Mouse (Mus musculus): ENCODE results near the gene Tex50. TPM values are rescaled to one million over a fixed set of nuclear protein-coding genes. Genes with fewer than 3 reads are reported as not detected.
"Not testable (repeated sequence)": the region's sequence is repeated elsewhere in the genome, so short reads cannot be mapped to it uniquely, and the experiment has no call there.

Gene Tex50
- polyA plus RNA-seq, 1 experiment from 2014 or later: 0.58 TPM

DNA sequence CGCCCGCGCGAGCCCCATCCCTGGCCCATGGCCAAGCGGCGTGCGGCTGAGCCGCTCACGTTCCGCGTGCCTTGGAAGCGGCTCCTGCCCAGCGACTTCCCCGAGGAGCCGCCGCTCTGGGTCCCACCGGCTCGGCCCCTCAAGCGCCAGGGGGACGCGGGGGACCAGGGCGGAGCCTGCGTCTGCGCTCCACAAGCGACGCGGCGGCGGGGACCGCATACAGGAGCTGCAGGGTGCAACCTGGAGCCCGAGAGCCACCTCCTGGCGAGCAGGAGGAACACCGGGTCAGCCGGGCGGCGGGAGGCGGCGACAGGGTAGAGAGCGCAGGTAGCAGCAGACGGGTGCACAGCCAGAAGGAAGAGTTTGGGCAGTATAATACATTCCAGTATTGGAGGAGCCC, 11.5 kb upstream of the Tex50 start:
- Histone ChIP-seq H3K36me3 (ENCODE audit: control insufficient read depth, insufficient read depth, low read length) (no peaks in the 10 kb centered on the region), H3K27ac (ENCODE audit: low read depth, low read length) (no peak overlapping the region)
- WGBS: 1% methylated on average over 40 of the region's 40 CpGs

DNA sequence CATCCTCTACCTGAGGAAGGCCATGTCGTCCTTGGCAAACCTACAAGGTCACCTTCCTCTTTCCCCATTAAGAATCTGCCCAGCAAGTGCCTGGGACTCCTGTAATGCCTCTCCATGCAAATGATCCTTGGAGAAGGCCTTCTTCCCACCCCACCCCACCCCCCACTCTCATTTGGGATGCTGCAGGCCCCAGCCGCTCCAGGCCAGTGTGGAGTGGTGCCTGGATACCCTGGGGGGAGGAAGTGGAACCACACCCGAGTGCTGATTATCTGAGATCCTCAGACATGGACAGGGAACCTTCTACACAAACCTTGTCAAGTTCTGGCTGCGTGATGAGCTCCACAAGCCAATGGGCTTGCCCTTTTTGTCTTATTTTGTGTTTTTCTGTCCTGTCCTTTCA, 1.2 kb upstream of the Tex50 start:
- Histone ChIP-seq H3K4me1 (ENCODE audit: control insufficient read depth, insufficient read depth, low read length) (no peaks in the 10 kb centered on the region), H3K27ac (ENCODE audit: low read depth, low read length) (no peak overlapping the region), H3K9me3 (ENCODE audit: control insufficient read depth, low read length) (no peaks in the 10 kb centered on the region), H3K4me2 (ENCODE audit: low read depth, low read length) (no peak overlapping the region), H3K27me3 (ENCODE audit: control insufficient read depth, insufficient read depth, low read length) (no peaks in the 10 kb centered on the region), H3K9ac (replicated peaks; ENCODE audit: low read depth, low read length) (no peak overlapping the region), H3K4me3 (ENCODE audit: low read depth, low read length) (no peak overlapping the region), H3K36me3 (ENCODE audit: control insufficient read depth, insufficient read depth, low read length) (no peaks in the 10 kb centered on the region)
- WGBS: 66% methylated on average over 4 of the region's 4 CpGs
- ATAC-seq (ENCODE audit: low read depth): no peak

More for the DNA sequence above, 11.5 kb upstream of the Tex50 start:
- ATAC-seq (ENCODE audit: low read depth): peak; percentile 95
- Histone ChIP-seq H3K4me3 (ENCODE audit: low read depth, low read length) (peak overlapping the region; percentile 37), H3K4me2 (ENCODE audit: low read depth, low read length) (peak overlapping the region; percentile 68), H3K9ac (replicated peaks; ENCODE audit: low read depth, low read length) (peak overlapping the region; percentile 52), H3K27me3 (ENCODE audit: control insufficient read depth, insufficient read depth, low read length) (no peaks in the 10 kb centered on the region), H3K4me1 (ENCODE audit: control insufficient read depth, insufficient read depth, low read length) (no peaks in the 10 kb centered on the region), H3K9me3 (ENCODE audit: control insufficient read depth, low read length) (no peaks in the 10 kb centered on the region)

DNA sequence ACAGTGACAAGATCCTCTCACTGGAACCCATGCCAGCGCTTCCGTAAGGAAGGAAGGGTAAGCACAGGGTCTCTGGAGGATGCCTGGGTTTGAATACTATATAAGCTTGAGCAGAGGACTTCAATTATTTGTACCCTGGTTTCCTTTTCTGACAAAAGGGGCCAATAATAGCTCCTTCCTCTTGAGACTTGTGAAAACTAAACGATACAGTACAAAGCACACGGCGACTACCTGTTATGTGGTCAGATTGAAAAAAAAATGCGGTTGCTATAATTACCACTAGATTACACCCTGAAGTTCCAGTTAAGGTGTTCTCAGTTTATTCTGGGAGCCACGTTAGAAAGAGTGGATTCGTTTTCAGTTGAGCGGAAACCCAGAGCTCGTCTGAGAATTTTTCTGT, 2.6 kb downstream of the Tex50 start:
- H3K9me3 ChIP-seq (ENCODE audit: control insufficient read depth, low read length): no peaks in the 10 kb centered on the region
- no peak overlapping the region for H3K4me2 ChIP-seq (ENCODE audit: low read depth, low read length)
- no peak for ATAC-seq (ENCODE audit: low read depth)
- no peak overlapping the region for H3K4me3 ChIP-seq (ENCODE audit: low read depth, low read length)
- no peaks in the 10 kb centered on the region for H3K36me3 ChIP-seq (ENCODE audit: control insufficient read depth, insufficient read depth, low read length)
- WGBS: 88% methylated on average over 10 of the region's 10 CpGs
- no peaks in the 10 kb centered on the region for H3K27me3 ChIP-seq (ENCODE audit: control insufficient read depth, insufficient read depth, low read length)
- H3K4me1 ChIP-seq (ENCODE audit: control insufficient read depth, insufficient read depth, low read length): no peaks in the 10 kb centered on the region
- H3K9ac ChIP-seq (replicated peaks; ENCODE audit: low read depth, low read length): no peak overlapping the region
- no peak overlapping the region for H3K27ac ChIP-seq (ENCODE audit: low read depth, low read length)

DNA sequence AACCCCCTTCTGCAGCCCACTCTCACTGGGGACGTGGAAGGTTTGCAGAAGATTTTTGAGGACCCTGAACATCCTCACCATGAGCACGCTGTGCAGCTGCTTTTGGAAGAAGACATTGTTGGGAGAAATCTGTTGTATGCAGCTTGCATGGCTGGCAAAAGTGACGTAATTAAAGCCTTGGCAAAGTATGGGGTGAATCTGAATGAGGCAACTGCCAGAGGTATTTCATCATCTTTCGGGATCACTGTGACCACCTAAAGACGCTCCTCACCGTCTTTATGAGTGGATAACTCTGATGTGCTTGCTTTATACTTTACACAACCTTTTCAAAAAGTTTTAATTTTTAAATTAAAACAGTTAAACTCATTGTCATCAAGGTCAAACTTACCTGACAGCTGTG, 8.0 kb downstream of the Tex50 start:
- H3K4me2 ChIP-seq (ENCODE audit: low read depth, low read length): no peak overlapping the region
- 74% methylated on average over 6 of the region's 6 CpGs for WGBS
- no peaks in the 10 kb centered on the region for H3K9me3 ChIP-seq (ENCODE audit: control insufficient read depth, low read length)
- H3K27ac ChIP-seq (ENCODE audit: low read depth, low read length): no peak overlapping the region
- no peaks in the 10 kb centered on the region for H3K4me1 ChIP-seq (ENCODE audit: control insufficient read depth, insufficient read depth, low read length)
- H3K36me3 ChIP-seq (ENCODE audit: control insufficient read depth, insufficient read depth, low read length): no peaks in the 10 kb centered on the region
- H3K9ac ChIP-seq (replicated peaks; ENCODE audit: low read depth, low read length): no peak overlapping the region
- ATAC-seq (ENCODE audit: low read depth): no peak
- no peak overlapping the region for H3K4me3 ChIP-seq (ENCODE audit: low read depth, low read length)
- no peaks in the 10 kb centered on the region for H3K27me3 ChIP-seq (ENCODE audit: control insufficient read depth, insufficient read depth, low read length)

DNA sequence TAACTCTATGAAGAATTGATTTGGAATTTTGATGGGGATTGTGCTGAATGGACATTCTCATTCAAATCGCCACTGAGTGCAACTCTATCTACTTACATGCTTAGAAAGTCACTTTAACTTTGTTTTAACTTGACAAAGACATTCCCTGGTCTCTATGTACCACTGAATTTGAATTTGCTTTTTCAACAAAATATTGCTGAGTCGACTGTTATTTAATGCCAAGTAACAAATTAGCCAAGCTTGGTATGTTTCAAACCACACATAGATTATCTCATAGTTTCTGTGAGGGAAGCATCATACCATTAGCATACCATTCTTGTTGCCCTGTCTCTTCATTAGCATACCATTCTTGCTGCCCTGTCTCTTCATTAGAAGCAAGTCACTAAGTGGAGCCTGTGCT, 11.2 kb downstream of the Tex50 start:
- 84% methylated on average over 2 of the region's 2 CpGs for WGBS
- ATAC-seq (ENCODE audit: low read depth): no peak
- H3K4me3 ChIP-seq (ENCODE audit: low read depth, low read length): no peak overlapping the region
- no peak overlapping the region for H3K9ac ChIP-seq (replicated peaks; ENCODE audit: low read depth, low read length)
- no peaks in the 10 kb centered on the region for H3K4me1 ChIP-seq (ENCODE audit: control insufficient read depth, insufficient read depth, low read length)
- H3K9me3 ChIP-seq (ENCODE audit: control insufficient read depth, low read length): no peaks in the 10 kb centered on the region
- no peak overlapping the region for H3K4me2 ChIP-seq (ENCODE audit: low read depth, low read length)
- no peak overlapping the region for H3K27ac ChIP-seq (ENCODE audit: low read depth, low read length)
- no peaks in the 10 kb centered on the region for H3K27me3 ChIP-seq (ENCODE audit: control insufficient read depth, insufficient read depth, low read length)
- H3K36me3 ChIP-seq (ENCODE audit: control insufficient read depth, insufficient read depth, low read length): no peaks in the 10 kb centered on the region

DNA sequence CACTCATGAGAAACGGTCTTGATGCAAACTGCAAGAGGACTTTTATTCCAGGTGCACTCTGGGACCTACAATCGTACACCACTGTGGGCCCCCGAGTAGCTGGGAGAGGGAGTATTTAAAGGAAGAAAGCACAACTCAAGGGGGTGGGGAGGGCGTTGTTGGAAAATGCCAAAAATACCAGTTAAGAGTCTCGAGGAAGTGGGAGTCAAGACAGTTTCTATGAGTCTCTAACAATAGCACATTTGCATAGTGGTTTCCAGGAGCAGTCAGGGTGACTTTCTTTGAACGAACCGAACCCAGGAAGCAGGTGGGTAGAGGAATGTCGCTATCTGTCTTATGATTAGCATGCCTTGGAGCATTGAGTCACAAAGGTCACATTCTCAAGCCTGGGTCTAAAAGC, 13.5 kb downstream of the Tex50 start:
- H3K4me2 ChIP-seq (ENCODE audit: low read depth, low read length); H3K36me3 ChIP-seq (ENCODE audit: control insufficient read depth, insufficient read depth, low read length); ATAC-seq (ENCODE audit: low read depth); H3K9me3 ChIP-seq (ENCODE audit: control insufficient read depth, low read length); H3K27ac ChIP-seq (ENCODE audit: low read depth, low read length); H3K27me3 ChIP-seq (ENCODE audit: control insufficient read depth, insufficient read depth, low read length); H3K4me3 ChIP-seq (ENCODE audit: low read depth, low read length); H3K4me1 ChIP-seq (ENCODE audit: control insufficient read depth, insufficient read depth, low read length); H3K9ac ChIP-seq (replicated peaks; ENCODE audit: low read depth, low read length): not testable (repeated sequence)
- 83% methylated on average over 8 of the region's 8 CpGs for WGBS

DNA sequence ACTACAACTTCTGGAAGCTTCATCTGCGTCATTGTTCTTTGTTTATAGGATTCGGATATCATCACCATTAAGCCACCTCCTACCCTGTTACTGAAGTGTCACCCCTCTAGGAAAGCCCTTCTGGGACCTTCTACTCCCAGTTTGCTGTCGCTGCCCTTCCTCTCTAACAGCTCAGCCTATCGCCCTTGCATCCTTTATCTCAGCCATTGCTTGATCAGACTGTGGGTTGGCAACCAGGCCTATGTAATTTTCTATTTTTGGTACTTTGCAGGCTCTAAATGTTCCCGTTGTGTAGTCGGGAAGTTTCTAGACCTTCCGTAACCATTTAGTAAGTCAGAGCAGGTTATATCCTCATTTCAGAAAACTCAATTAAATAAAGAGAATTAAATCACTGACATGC, 15.9 kb downstream of the Tex50 start:
- WGBS: 91% methylated on average over 7 of the region's 7 CpGs
- Histone ChIP-seq H3K27me3 (ENCODE audit: control insufficient read depth, insufficient read depth, low read length) (no peaks in the 10 kb centered on the region), H3K4me3 (ENCODE audit: low read depth, low read length) (peak overlapping the region; percentile 31; the same call in 1 of the 2 replicates), H3K36me3 (ENCODE audit: control insufficient read depth, insufficient read depth, low read length) (no peaks in the 10 kb centered on the region), H3K4me2 (ENCODE audit: low read depth, low read length) (peak overlapping the region; percentile 52), H3K9ac (replicated peaks; ENCODE audit: low read depth, low read length) (no peak overlapping the region), H3K4me1 (ENCODE audit: control insufficient read depth, insufficient read depth, low read length) (no peaks in the 10 kb centered on the region), H3K9me3 (ENCODE audit: control insufficient read depth, low read length) (no peaks in the 10 kb centered on the region), H3K27ac (ENCODE audit: low read depth, low read length) (no peak overlapping the region)
- no peak for ATAC-seq (ENCODE audit: low read depth)

DNA sequence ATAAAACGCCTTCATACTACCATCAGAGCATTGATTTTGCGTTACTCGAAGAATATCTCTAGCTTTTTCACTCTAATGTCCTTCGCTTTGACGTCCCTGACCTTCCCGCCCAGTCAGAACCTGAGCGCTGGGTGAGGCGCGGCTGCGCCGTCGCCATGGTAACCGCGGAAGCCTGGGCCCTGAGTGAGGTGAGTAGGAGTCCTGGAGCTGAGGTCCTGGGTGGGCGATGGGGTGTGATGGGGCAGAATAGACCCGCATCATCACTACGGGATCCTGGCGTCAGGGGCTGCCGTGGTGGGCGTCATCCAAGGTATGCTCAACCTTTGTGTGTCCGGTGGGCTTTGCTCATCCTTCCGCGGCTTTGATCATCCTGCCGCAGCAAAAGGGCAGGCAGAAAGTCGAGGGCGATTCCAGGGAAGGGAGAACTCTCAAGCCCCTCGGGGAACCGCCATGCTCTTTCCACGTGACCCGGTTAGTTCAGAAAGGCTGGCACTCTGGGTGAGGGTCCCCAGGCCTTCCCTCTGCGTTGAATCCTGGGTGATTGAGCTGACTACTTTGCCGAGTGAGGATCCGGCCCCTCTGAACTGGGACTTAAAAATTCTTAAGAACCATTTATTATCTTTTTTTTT, 16.5 kb downstream of the Tex50 start, which contains the start of gene Ankrd45:
Ankrd45 (plus strand) TSS at position 161 of the 629 bp plus-strand sequence.
- WGBS: 6% methylated on average over 33 of the region's 33 CpGs
- peak within 1 kb of the TSS; percentile 31 for H3K4me3 ChIP-seq (ENCODE audit: low read depth, low read length)
- peak within 1 kb of the TSS; percentile 41 for H3K9ac ChIP-seq (replicated peaks; ENCODE audit: low read depth, low read length)
- no peak within 1 kb of the TSS for H3K27ac ChIP-seq (ENCODE audit: low read depth, low read length)
- H3K4me1 ChIP-seq (ENCODE audit: control insufficient read depth, insufficient read depth, low read length): no peaks in the 10 kb centered on the region
- H3K4me2 ChIP-seq (ENCODE audit: low read depth, low read length): peak within 1 kb of the TSS; percentile 52
- H3K9me3 ChIP-seq (ENCODE audit: control insufficient read depth, low read length): no peaks in the 10 kb centered on the region
- ATAC-seq (ENCODE audit: low read depth): peak; percentile 97
- no peaks in the 10 kb centered on the region for H3K36me3 ChIP-seq (ENCODE audit: control insufficient read depth, insufficient read depth, low read length)
- no peaks in the 10 kb centered on the region for H3K27me3 ChIP-seq (ENCODE audit: control insufficient read depth, insufficient read depth, low read length)

DNA sequence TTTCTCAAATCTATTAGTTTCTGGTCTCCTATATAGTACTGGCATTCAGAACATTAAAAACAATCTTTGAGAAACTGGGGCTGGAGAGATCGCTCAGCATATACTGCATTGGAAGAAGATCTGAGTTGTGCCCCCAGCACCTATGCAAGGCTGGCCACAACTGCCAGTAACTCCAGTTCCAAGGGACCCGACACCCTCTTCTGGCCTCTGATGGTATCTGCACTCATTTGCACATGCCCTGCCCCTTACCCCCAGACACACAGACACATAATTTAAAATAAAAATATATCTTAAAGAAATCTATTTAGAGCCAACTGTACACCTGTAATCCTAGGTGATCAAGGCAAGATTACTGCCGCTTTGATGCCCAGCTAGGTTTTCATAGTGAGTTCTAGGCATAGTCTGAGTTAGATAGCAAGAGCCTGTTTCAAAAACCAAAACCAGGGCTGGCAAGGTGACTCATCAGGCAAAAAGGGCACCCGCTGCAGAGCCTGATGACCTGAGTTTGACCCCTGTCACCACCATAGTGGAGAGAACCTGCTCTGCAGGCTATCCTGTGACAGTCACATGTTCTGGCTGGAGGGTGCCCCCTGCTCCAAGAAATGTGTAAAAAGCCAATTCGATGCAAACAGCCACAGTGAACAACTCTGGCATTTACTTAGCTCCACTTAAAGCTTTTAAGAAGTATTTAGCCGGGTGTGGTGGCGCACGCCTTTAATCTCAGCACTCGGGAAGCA, 18.9 kb downstream of the Tex50 start:
- no peak overlapping the region for H3K27ac ChIP-seq (ENCODE audit: low read depth, low read length)
- H3K36me3 ChIP-seq (ENCODE audit: control insufficient read depth, insufficient read depth, low read length): no peaks in the 10 kb centered on the region
- no peak overlapping the region for H3K4me2 ChIP-seq (ENCODE audit: low read depth, low read length)
- no peak overlapping the region for H3K9ac ChIP-seq (replicated peaks; ENCODE audit: low read depth, low read length)
- H3K27me3 ChIP-seq (ENCODE audit: control insufficient read depth, insufficient read depth, low read length): no peaks in the 10 kb centered on the region
- no peaks in the 10 kb centered on the region for H3K4me1 ChIP-seq (ENCODE audit: control insufficient read depth, insufficient read depth, low read length)
- no peak for ATAC-seq (ENCODE audit: low read depth)
- H3K4me3 ChIP-seq (ENCODE audit: low read depth, low read length): no peak overlapping the region
- H3K9me3 ChIP-seq (ENCODE audit: control insufficient read depth, low read length): no peaks in the 10 kb centered on the region
- 84% methylated on average over 9 of the region's 9 CpGs for WGBS

All from neural tube, embryonic 14.5 days (tissue).